Mouse (Mus musculus) C2C12 (cell line): Measurements from ENCODE around the gene Gm42791.
A peak's percentile ranks its signal among the peaks of the same experiment; 100 is the strongest.

Source experiments
- CEBPB ChIP-seq: IDR thresholded peaks from one replicate; pipeline ENCODE4 v1.6.1; 2011; ENCODE audit warnings: low read depth, mild to moderate bottlenecking, control low read depth, moderate library complexity
- CTCF ChIP-seq: IDR thresholded peaks from one replicate; pipeline ENCODE4 v1.5.1; 2011; ENCODE audit not compliant: control insufficient read depth, insufficient read depth, insufficient read length
- FOSL1 ChIP-seq: IDR thresholded peaks from one replicate; pipeline ENCODE4 v1.8.0; 2011; ENCODE audit warnings: mild to moderate bottlenecking, low read length; ENCODE audit not compliant: poor library complexity, insufficient read depth, severe bottlenecking
- MYOD1 ChIP-seq: IDR thresholded peaks from one replicate; pipeline ENCODE4 v1.6.1; 2011; ENCODE audit warnings: low read depth; ENCODE audit not compliant: control insufficient read depth, insufficient read length
- USF1 ChIP-seq: IDR thresholded peaks from one replicate; pipeline ENCODE4 v1.6.1; 2011; ENCODE audit warnings: low read depth, mild to moderate bottlenecking, control low read depth, moderate library complexity

DNA sequence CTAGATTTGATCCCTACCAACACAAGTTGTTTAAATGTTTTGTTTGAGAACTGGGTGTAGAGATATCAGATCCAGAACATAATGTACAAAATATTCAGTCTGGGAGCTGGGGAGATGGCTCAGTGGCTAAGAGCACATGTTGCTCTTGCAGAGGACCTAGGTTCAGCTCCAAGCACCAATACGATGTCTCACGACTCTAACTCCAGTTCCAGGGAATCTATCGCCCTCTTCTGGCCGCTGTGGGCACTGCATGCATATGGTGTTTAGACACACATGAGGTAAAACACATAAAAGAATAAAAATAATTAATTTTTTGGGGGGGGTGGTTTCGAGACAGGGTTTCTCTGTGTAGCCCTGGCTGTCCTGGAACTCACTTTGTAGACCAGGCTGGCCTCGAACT is 42.5 kb downstream of the Gm42791 start:
- TF ChIP-seq MYOD1 = no peak
- no peak for TF ChIP-seq FOSL1
- peak; percentile 17 for TF ChIP-seq CTCF
- no peak for TF ChIP-seq USF1
- TF ChIP-seq CEBPB = no peak
